Mouse (Mus musculus) bone marrow macrophage, adult 2 months (primary cell): Measurements from ENCODE around the gene Raly.
"Not testable (repeated sequence)": the region's sequence is repeated elsewhere in the genome, so short reads cannot be mapped to it uniquely, and the experiment has no call there.

Experiments used
- CTCF ChIP-seq: IDR thresholded peaks from 2 replicates; pipeline ENCODE4 v1.5.1; 2012; ENCODE audit warnings: low read depth, mild to moderate bottlenecking, low read length, moderate library complexity
- POLR2A ChIP-seq: IDR thresholded peaks from 2 replicates; pipeline ENCODE4 v1.6.1; 2012; ENCODE audit warnings: mild to moderate bottlenecking, low read depth, low read length, borderline replicate concordance

GRCm38 (mm10) chr2:154899004-154899403 is 108.1 kb downstream of the Raly start:
- TF ChIP-seq CTCF, POLR2A: not testable (repeated sequence)
